8 mouse cellular contexts compared by ENCODE assay signal in the genomic region with DNA sequence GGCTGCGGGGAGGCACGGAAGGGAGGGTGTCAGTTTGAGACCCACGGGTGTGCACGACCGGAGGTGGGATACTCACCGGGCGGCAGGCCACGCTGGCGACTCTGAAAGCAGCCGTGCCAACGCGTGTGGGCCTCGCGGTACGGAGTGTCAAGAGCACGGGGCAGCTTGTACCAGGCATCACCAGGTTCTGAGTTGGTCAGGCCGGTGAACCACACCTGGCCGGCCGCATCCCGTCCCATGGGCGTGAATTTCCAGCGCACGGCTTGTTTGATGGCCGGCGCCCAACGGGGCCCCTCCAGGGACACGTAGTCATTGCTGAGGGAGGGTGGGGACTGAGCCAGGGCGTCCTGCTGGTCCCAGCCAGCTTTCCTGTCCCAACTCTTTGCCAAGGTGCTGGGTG. TPM values are rescaled to one million over a fixed set of nuclear protein-coding genes. Genes with fewer than 3 reads are reported as not detected.
DNase-seq lines count a peak whose midpoint lies in the region; ATAC-seq lines count a peak whose summit lies in the region.

No protein-coding gene starts in this region.

- peak overlapping the region; percentile 35 for H3K4me3 ChIP-seq in embryonic facial prominence, embryonic 14.5 days (ENCODE audit: low read depth, low read length)
- no peak overlapping the region for H3K4me3 ChIP-seq in hindbrain, embryonic 16.5 days (ENCODE audit: low read length)
- H3K4me3 ChIP-seq in midbrain, embryonic 13.5 days (replicated peaks), result peak overlapping the region; percentile 36

- no peak overlapping the region for H3K27ac ChIP-seq in embryonic facial prominence, embryonic 14.5 days (replicated peaks; ENCODE audit: low read depth, low read length)
- no peak overlapping the region for H3K27ac ChIP-seq in hindbrain, embryonic 16.5 days (ENCODE audit: low read depth, low read length)
- no peak overlapping the region for H3K27ac ChIP-seq in midbrain, embryonic 13.5 days

- 17% methylated on average over 20 of the region's 28 CpGs for WGBS in embryonic facial prominence, embryonic 14.5 days
- 14% methylated on average over 28 of the region's 28 CpGs for WGBS in hindbrain, embryonic 16.5 days
- WGBS in midbrain, embryonic 13.5 days, result 6% methylated on average over 28 of the region's 28 CpGs

- ATAC-seq in embryonic facial prominence, embryonic 14.5 days (ENCODE audit: low read depth), result no peak
- no peak for ATAC-seq in hindbrain, embryonic 16.5 days
- peak; percentile 2 for ATAC-seq in midbrain, embryonic 13.5 days

- H3K4me2 ChIP-seq in embryonic facial prominence, embryonic 14.5 days (ENCODE audit: low read depth, low read length), result peak overlapping the region; percentile 56
- peak overlapping the region; percentile 50 for H3K4me2 ChIP-seq in hindbrain, embryonic 16.5 days (ENCODE audit: low read length)
- peak overlapping the region; percentile 56 for H3K4me2 ChIP-seq in midbrain, embryonic 13.5 days (replicated peaks)

- H3K36me3 ChIP-seq in embryonic facial prominence, embryonic 14.5 days (ENCODE audit: control insufficient read depth, insufficient read depth, low read length), result peaks cover 45% of the 10 kb centered on the region
- peaks cover 32% of the 10 kb centered on the region for H3K36me3 ChIP-seq in hindbrain, embryonic 16.5 days (ENCODE audit: control insufficient read depth, insufficient read depth, low read length)
- H3K36me3 ChIP-seq in midbrain, embryonic 13.5 days, result peaks cover 53% of the 10 kb centered on the region

- H3K9me3 ChIP-seq in embryonic facial prominence, embryonic 14.5 days (ENCODE audit: control insufficient read depth, low read length), result no peaks in the 10 kb centered on the region
- no peaks in the 10 kb centered on the region for H3K9me3 ChIP-seq in hindbrain, embryonic 16.5 days (ENCODE audit: control insufficient read depth, low read length)
- no peaks in the 10 kb centered on the region for H3K9me3 ChIP-seq in midbrain, embryonic 13.5 days

- H3K9ac ChIP-seq in embryonic facial prominence, embryonic 14.5 days (ENCODE audit: low read depth, low read length), result peak overlapping the region; percentile 55
- 0 out of 2 replicates have a peak overlapping the region, but pooled peaks have one; percentile 4 for H3K9ac ChIP-seq in hindbrain, embryonic 16.5 days (ENCODE audit: low read depth, low read length)
- H3K9ac ChIP-seq in midbrain, embryonic 13.5 days (replicated peaks), result peak overlapping the region; percentile 60

- peaks cover 17% of the 10 kb centered on the region for H3K4me1 ChIP-seq in embryonic facial prominence, embryonic 14.5 days (ENCODE audit: control insufficient read depth, insufficient read depth, low read length)
- peaks cover 10% of the 10 kb centered on the region for H3K4me1 ChIP-seq in hindbrain, embryonic 16.5 days (ENCODE audit: control insufficient read depth, insufficient read depth, low read depth, low read length)
- peaks cover 56% of the 10 kb centered on the region for H3K4me1 ChIP-seq in midbrain, embryonic 13.5 days (replicated peaks)

- peaks cover 20% of the 10 kb centered on the region for H3K27me3 ChIP-seq in embryonic facial prominence, embryonic 14.5 days (replicated peaks; ENCODE audit: control insufficient read depth, insufficient read depth, low read length)
- peaks cover 10% of the 10 kb centered on the region for H3K27me3 ChIP-seq in hindbrain, embryonic 16.5 days (replicated peaks; ENCODE audit: control insufficient read depth, insufficient read depth, low read length)
- H3K27me3 ChIP-seq in midbrain, embryonic 13.5 days, result peaks cover 25% of the 10 kb centered on the region

- DNase-seq in gastrocnemius, postnatal 10 days, result peak; percentile 49
- DNase-seq in gastrocnemius, adult 8-10 months (ENCODE audit: low spot score in 2 of 2), result no peak
- no peak for DNase-seq in embryonic facial prominence, embryonic 14.5 days (ENCODE audit: low spot score)
- no peak for DNase-seq in cerebellum, postnatal 14 days
- DNase-seq in spleen, adult 12 weeks (ENCODE audit: low spot score), result no peak
- DNase-seq in adipocyte (ENCODE audit: low spot score), result no peak

RNA-seq across cellular contexts. Expression of a gene that starts 0.9 kb away (rescaled TPM):
- total RNA-seq in gastrocnemius, postnatal 10 days (2021), result 1 to 10 TPM in 1 of 2 experiments, under 1 TPM in 1; 0.85 to 1.4 TPM
- under 1 TPM; 0.22 to 0.68 (median 0.60) TPM for total RNA-seq in gastrocnemius, adult 8-10 months (2022)
- polyA plus RNA-seq in embryonic facial prominence, embryonic 14.5 days (2014; fragmentation: Nextera tagmentation; extraction: Ambion mirVana), result 0.31 and 0.71 TPM in 2 replicates
- 0.49 and 1.1 TPM in 2 replicates for polyA plus RNA-seq in hindbrain, embryonic 16.5 days (2015; fragmentation: Nextera tagmentation; extraction: Ambion mirVana)
- polyA plus RNA-seq in midbrain, embryonic 13.5 days (2015; fragmentation: Nextera tagmentation; extraction: Ambion mirVana), result 0.44 and 0.70 TPM in 2 replicates

RNA-seq across cellular contexts. Expression of a gene that starts 7.4 kb away (rescaled TPM):
- total RNA-seq in gastrocnemius, postnatal 10 days (2021), result 1 to 10 TPM; 4.5 to 7.5 TPM
- 1 to 10 TPM; 1.7 to 3.1 (median 2.1) TPM for total RNA-seq in gastrocnemius, adult 8-10 months (2022)
- 6.8 and 9.8 TPM in 2 replicates for polyA plus RNA-seq in embryonic facial prominence, embryonic 14.5 days (2014; fragmentation: Nextera tagmentation; extraction: Ambion mirVana)
- 17.5 and 19.0 TPM in 2 replicates for polyA plus RNA-seq in hindbrain, embryonic 16.5 days (2015; fragmentation: Nextera tagmentation; extraction: Ambion mirVana)
- polyA plus RNA-seq in midbrain, embryonic 13.5 days (2015; fragmentation: Nextera tagmentation; extraction: Ambion mirVana), result 8.8 and 10.1 TPM in 2 replicates

RNA-seq across cellular contexts. Expression of a gene that starts 13.7 kb away (rescaled TPM):
- 10 to 100 TPM; 17.6 to 24.1 TPM for total RNA-seq in gastrocnemius, postnatal 10 days (2021)
- 10 to 100 TPM; 14.8 to 18.5 (median 16.6) TPM for total RNA-seq in gastrocnemius, adult 8-10 months (2022)
- 69.5 and 90.1 TPM in 2 replicates for polyA plus RNA-seq in embryonic facial prominence, embryonic 14.5 days (2014; fragmentation: Nextera tagmentation; extraction: Ambion mirVana)
- polyA plus RNA-seq in hindbrain, embryonic 16.5 days (2015; fragmentation: Nextera tagmentation; extraction: Ambion mirVana), result 149 and 156 TPM in 2 replicates
- 127 and 133 TPM in 2 replicates for polyA plus RNA-seq in midbrain, embryonic 13.5 days (2015; fragmentation: Nextera tagmentation; extraction: Ambion mirVana)

RNA-seq across cellular contexts. Expression of a gene that starts 14.4 kb away (rescaled TPM):
- total RNA-seq in gastrocnemius, postnatal 10 days (2021), result 10 to 100 TPM; 26.8 to 41.9 TPM
- 10 to 100 TPM; 16.9 to 22.8 (median 21.1) TPM for total RNA-seq in gastrocnemius, adult 8-10 months (2022)
- polyA plus RNA-seq in embryonic facial prominence, embryonic 14.5 days (2014; fragmentation: Nextera tagmentation; extraction: Ambion mirVana), result 66.8 and 78.7 TPM in 2 replicates
- 31.7 TPM in 2 replicates for polyA plus RNA-seq in hindbrain, embryonic 16.5 days (2015; fragmentation: Nextera tagmentation; extraction: Ambion mirVana)
- polyA plus RNA-seq in midbrain, embryonic 13.5 days (2015; fragmentation: Nextera tagmentation; extraction: Ambion mirVana), result 46.5 and 49.8 TPM in 2 replicates

RNA-seq across cellular contexts. Expression of a gene that starts 19.6 kb away (rescaled TPM):
- 10 to 100 TPM; 40.3 to 46.7 TPM for total RNA-seq in gastrocnemius, postnatal 10 days (2021)
- 10 to 100 TPM; 46.5 to 50.1 (median 47.4) TPM for total RNA-seq in gastrocnemius, adult 8-10 months (2022)
- polyA plus RNA-seq in embryonic facial prominence, embryonic 14.5 days (2014; fragmentation: Nextera tagmentation; extraction: Ambion mirVana), result 61.4 and 67.1 TPM in 2 replicates
- polyA plus RNA-seq in hindbrain, embryonic 16.5 days (2015; fragmentation: Nextera tagmentation; extraction: Ambion mirVana), result 99.8 and 108 TPM in 2 replicates
- 73.5 TPM in 2 replicates for polyA plus RNA-seq in midbrain, embryonic 13.5 days (2015; fragmentation: Nextera tagmentation; extraction: Ambion mirVana)

Comparison
In these comparisons a context has a peak if more than half of its experiments do, and no peak if none do; other contexts are left out.
1. H3K9ac ChIP-seq: peak in every context shown above with its lines; median percentile 60 in midbrain, embryonic 13.5 days; 55 in embryonic facial prominence, embryonic 14.5 days; 4 in hindbrain, embryonic 16.5 days.